Mouse (Mus musculus): ENCODE measurements around the gene Endou.

Gene Endou

GRCm38 (mm10) chr15:97755361-97755760 is 24.2 kb upstream of the Endou start:
- no peak for DNase-seq (ENCODE audit: low read depth, low spot score)

GRCm38 (mm10) chr15:97754476-97754875 is 23.3 kb upstream of the Endou start:
- no peak for DNase-seq (ENCODE audit: low read depth, low spot score)

GRCm38 (mm10) chr15:97752491-97752890 is 21.4 kb upstream of the Endou start:
- no peak for DNase-seq (ENCODE audit: low read depth, low spot score)

GRCm38 (mm10) chr15:97751676-97752075 is 20.5 kb upstream of the Endou start:
- no peak for DNase-seq (ENCODE audit: low read depth, low spot score)

- no peak for DNase-seq (ENCODE audit: low read depth, low spot score)
Observed at GRCm38 (mm10) chr15:97750697-97751096, 19.6 kb upstream of the Endou start.

- DNase-seq (ENCODE audit: low read depth, low spot score) = no peak
Observed at GRCm38 (mm10) chr15:97749841-97750240, 18.7 kb upstream of the Endou start.

GRCm38 (mm10) chr15:97749397-97749796 is 18.3 kb upstream of the Endou start:
- DNase-seq (ENCODE audit: low read depth, low spot score) = no peak

- DNase-seq (ENCODE audit: low read depth, low spot score) = no peak
Observed at GRCm38 (mm10) chr15:97748964-97749363, 17.8 kb upstream of the Endou start.

- DNase-seq (ENCODE audit: low read depth, low spot score) = no peak
Observed at GRCm38 (mm10) chr15:97748309-97748708, 17.2 kb upstream of the Endou start.

GRCm38 (mm10) chr15:97747486-97747885 is 16.3 kb upstream of the Endou start:
- no peak for DNase-seq (ENCODE audit: low read depth, low spot score)

GRCm38 (mm10) chr15:97746748-97747147 is 15.6 kb upstream of the Endou start:
- DNase-seq (ENCODE audit: low read depth, low spot score) = no peak

GRCm38 (mm10) chr15:97746278-97746677 is 15.1 kb upstream of the Endou start:
- DNase-seq (ENCODE audit: low read depth, low spot score) = no peak

GRCm38 (mm10) chr15:97745331-97745730 is 14.2 kb upstream of the Endou start:
- no peak for DNase-seq (ENCODE audit: low read depth, low spot score)

GRCm38 (mm10) chr15:97744930-97745329 is 13.8 kb upstream of the Endou start:
- DNase-seq (ENCODE audit: low read depth, low spot score) = no peak

GRCm38 (mm10) chr15:97743961-97744525 is 12.9 kb upstream of the Endou start:
- no peak for DNase-seq (ENCODE audit: low read depth, low spot score)

GRCm38 (mm10) chr15:97743210-97743609 is 12.1 kb upstream of the Endou start:
- no peak for DNase-seq (ENCODE audit: low read depth, low spot score)

- DNase-seq (ENCODE audit: low read depth, low spot score) = no peak
Observed at GRCm38 (mm10) chr15:97742600-97742999, 11.5 kb upstream of the Endou start.

- DNase-seq (ENCODE audit: low read depth, low spot score) = no peak
Observed at GRCm38 (mm10) chr15:97742074-97742473, 10.9 kb upstream of the Endou start.

- DNase-seq (ENCODE audit: low read depth, low spot score) = no peak
Observed at GRCm38 (mm10) chr15:97741662-97742061, 10.5 kb upstream of the Endou start.

GRCm38 (mm10) chr15:97740283-97740732 is 9.2 kb upstream of the Endou start:
- no peak for DNase-seq (ENCODE audit: low read depth, low spot score)

GRCm38 (mm10) chr15:97738923-97739322 is 7.8 kb upstream of the Endou start:
- no peak for DNase-seq (ENCODE audit: low read depth, low spot score)

- DNase-seq (ENCODE audit: low read depth, low spot score) = no peak
Observed at GRCm38 (mm10) chr15:97731988-97732387, 849 bp upstream of the Endou start.

GRCm38 (mm10) chr15:97730365-97730764 is 774 bp downstream of the Endou start:
- no peak for DNase-seq (ENCODE audit: low read depth, low spot score)

- DNase-seq (ENCODE audit: low read depth, low spot score) = no peak
Observed at GRCm38 (mm10) chr15:97728804-97729203, 2.3 kb downstream of the Endou start.

Measured in retina, adult 2 months (tissue).